Mouse (Mus musculus) G1E (cell line): ENCODE results near the gene Dhx29.

ENCODE experiments used
- CTCF ChIP-seq: IDR thresholded peaks from 2 replicates; pipeline ENCODE4 v1.5.1; 2012; ENCODE audit warnings: low read depth, low read length, inconsistent platforms, mixed read lengths
- GATA1 ChIP-seq: IDR thresholded peaks from 2 replicates; pipeline ENCODE4 v1.6.1; 2012; ENCODE audit warnings: borderline replicate concordance, low read length, inconsistent platforms, mixed read lengths
- TAL1 ChIP-seq: conservative IDR thresholded peaks from 2 replicates; pipeline ENCODE4 v1.6.1; 2012; ENCODE audit warnings: low read depth, low read length, inconsistent platforms, mixed read lengths

DNA sequence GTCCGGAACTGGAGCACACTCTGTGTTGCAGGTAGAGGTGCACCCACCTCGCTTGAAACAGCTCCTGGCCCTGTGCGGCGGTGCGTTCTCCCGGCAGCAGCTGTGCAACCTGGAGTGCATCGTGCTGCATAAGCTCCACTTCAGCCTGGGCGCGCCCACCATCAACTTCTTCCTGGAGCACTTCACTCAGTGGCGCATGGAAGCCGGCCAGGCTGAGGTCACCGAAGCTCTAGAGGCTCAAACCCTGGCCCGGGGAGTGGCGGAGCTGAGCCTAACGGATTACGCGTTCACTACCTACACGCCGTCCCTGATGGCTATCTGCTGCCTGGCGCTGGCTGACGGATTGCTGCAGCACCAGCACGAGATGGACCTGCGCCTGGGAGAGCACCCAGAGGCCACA is 62.3 kb downstream of the Dhx29 start:
- TF ChIP-seq CTCF: no peak
- no peak for TF ChIP-seq TAL1
- no peak for TF ChIP-seq GATA1
